ENCODE assay signal across 8 mouse cellular contexts in the genomic region with DNA sequence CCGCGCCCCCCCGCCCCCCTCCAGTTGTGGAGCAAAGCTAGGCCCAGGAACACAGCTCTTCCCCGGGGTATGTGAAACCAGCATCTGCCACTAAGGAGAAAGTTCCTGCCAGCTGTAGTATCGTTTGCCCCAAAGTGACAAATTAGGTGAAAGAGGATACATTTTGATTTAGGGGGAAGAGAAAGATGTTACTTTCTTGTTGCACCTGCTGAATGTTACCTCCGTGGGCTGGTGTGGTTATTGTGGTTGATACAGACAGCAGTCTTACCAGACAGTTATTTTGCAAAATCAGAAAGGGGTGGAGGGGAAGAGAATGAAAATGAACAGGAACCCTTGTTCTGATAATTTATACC. TPM values are rescaled to one million over a fixed set of nuclear protein-coding genes. Genes with fewer than 3 reads are reported as not detected.
A peak's percentile ranks its signal among the peaks of the same experiment; 100 is the strongest.
DNase-seq lines count a peak whose midpoint lies in the region; ATAC-seq and TF ChIP-seq lines count a peak whose summit lies in the region.

No protein-coding gene starts in this region.

- peak overlapping the region; percentile 72 for H3K9ac ChIP-seq in forebrain, embryonic 15.5 days (replicated peaks)
- peak overlapping the region; percentile 64 for H3K9ac ChIP-seq in liver, postnatal 0 days (replicated peaks)

- H3K4me2 ChIP-seq in forebrain, embryonic 15.5 days (replicated peaks), result peak overlapping the region; percentile 88
- H3K4me2 ChIP-seq in liver, postnatal 0 days (ENCODE audit: low read depth, low read length), result peak overlapping the region; percentile 85

- no peak overlapping the region for H3K27ac ChIP-seq in forebrain, embryonic 15.5 days (replicated peaks)
- H3K27ac ChIP-seq in liver, postnatal 0 days (ENCODE audit: low read depth), result 0 out of 2 replicates have a peak overlapping the region, but pooled peaks have one; percentile 19

- no peaks in the 10 kb centered on the region for H3K9me3 ChIP-seq in forebrain, embryonic 15.5 days
- H3K9me3 ChIP-seq in liver, postnatal 0 days (ENCODE audit: low read length), result no peaks in the 10 kb centered on the region

- DNase-seq in frontal cortex, adult 2 months (ENCODE audit: extremely low spot score in 1 of 2, low spot score in 1 of 2), result no peak
- peak; percentile 32 to 39 for DNase-seq in B cell, adult 2 months
- DNase-seq in liver, postnatal 0 days, result no peak
- DNase-seq in thymus, postnatal 25 days, result peak; percentile 6
- no peak for DNase-seq in urinary bladder, postnatal 14 days (ENCODE audit: low spot score)
- DNase-seq in layer of hippocampus, adult 9-11 months, result no peak

- 3% methylated on average over 6 of the region's 6 CpGs for WGBS in forebrain, embryonic 15.5 days
- 7% methylated on average over 6 of the region's 6 CpGs for WGBS in liver, postnatal 0 days (ENCODE audit: insufficient replicate concordance)

- ATAC-seq in frontal cortex, adult (ENCODE audit: low TSS enrichment), result peak; percentile 18; the same call in 1 of the 2 replicates
- ATAC-seq in forebrain, embryonic 15.5 days (replicated peaks), result no peak
- no peak; the same call in 1 of the 2 replicates for ATAC-seq in liver, postnatal 0 days

- H3K4me1 ChIP-seq in forebrain, embryonic 15.5 days, result peaks cover 17% of the 10 kb centered on the region
- peaks cover 13% of the 10 kb centered on the region for H3K4me1 ChIP-seq in liver, postnatal 0 days (ENCODE audit: insufficient read depth)

- no peak for TF ChIP-seq EP300 in liver, postnatal 0 days (IDR thresholded peaks at IDR 0.05; ENCODE audit: low read depth)

- peak overlapping the region; percentile 58 for H3K4me3 ChIP-seq in forebrain, embryonic 15.5 days
- H3K4me3 ChIP-seq in liver, postnatal 0 days (ENCODE audit: low read depth, low read length), result peak overlapping the region; percentile 59

- no peak for TF ChIP-seq CTCF in liver, postnatal 0 days (IDR thresholded peaks at IDR 0.05; ENCODE audit: low read depth)

- no peaks in the 10 kb centered on the region for H3K27me3 ChIP-seq in forebrain, embryonic 15.5 days
- no peaks in the 10 kb centered on the region for H3K27me3 ChIP-seq in liver, postnatal 0 days (ENCODE audit: insufficient read depth, low read length)

- H3K36me3 ChIP-seq in forebrain, embryonic 15.5 days, result no peaks in the 10 kb centered on the region
- H3K36me3 ChIP-seq in liver, postnatal 0 days (replicated peaks; ENCODE audit: insufficient read depth, low read length), result no peaks in the 10 kb centered on the region

RNA-seq across cellular contexts. Expression of gene Nucb2, which starts 0.6 kb away (rescaled TPM):
- 17.3 and 18.6 TPM in 2 replicates for polyA plus RNA-seq in frontal cortex, adult 2 months (2012; rRNA removed)
- 17.5 and 17.7 TPM in 2 replicates for polyA plus RNA-seq in forebrain, embryonic 15.5 days (2015; fragmentation: Nextera tagmentation; extraction: Ambion mirVana)
- polyA plus RNA-seq in liver, postnatal 0 days (2015; fragmentation: Nextera tagmentation; extraction: Ambion mirVana), result 4.9 and 6.2 TPM in 2 replicates

Comparison
In these comparisons a context has a peak if more than half of its experiments do, and no peak if none do; other contexts are left out.
1. DNase-seq: peak in B cell, adult 2 months (2 of 2) and thymus, postnatal 25 days (single experiment); none in frontal cortex, adult 2 months (0 of 2), liver, postnatal 0 days (single experiment), urinary bladder, postnatal 14 days (single experiment) and layer of hippocampus, adult 9-11 months (single experiment).